Mouse (Mus musculus): ENCODE measurements around the gene Bpgm.

Bpgm gene

DNA sequence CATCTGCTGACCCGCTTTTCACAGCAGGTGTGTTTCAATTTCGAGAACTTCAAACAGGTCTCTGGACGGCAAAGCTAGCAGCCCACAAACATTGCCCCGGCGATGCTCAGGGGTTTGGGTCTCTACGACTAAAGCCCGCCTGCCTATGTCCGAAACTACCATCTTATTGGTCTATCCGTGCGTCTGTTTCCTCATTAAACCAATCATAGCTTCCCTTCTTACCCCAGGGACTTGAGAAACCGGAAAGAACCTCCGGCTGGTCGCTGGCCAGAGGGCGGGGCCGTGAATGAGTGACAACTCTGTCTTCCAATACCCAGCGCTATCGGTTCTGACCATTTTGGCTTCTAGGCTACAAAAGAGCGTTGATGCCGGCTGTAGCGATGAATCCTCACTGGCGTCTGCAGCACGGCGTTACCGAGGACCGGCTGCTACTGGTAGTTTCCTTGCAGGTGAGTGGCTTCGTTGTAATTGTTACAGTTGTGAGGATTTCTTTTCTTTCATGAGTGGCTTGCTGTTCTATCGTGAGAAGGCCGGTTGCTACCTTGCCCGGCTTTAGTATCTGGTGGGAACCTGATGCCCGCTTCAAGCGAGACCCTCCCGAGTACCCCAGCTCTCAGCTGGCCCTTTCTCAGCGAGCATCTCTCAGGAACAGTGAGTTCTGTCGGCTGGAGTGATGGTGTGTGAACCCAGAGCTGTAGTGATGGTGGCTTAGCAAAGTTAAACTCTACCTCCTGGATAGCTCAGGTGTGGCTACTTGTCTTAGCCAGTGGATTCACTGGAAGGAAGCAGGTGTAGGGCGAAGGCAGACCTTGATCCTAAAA lies at the start of gene Bpgm:
Bpgm (plus strand) TSS at position 234 of the 821 bp plus-strand sequence.
- peak; percentile 99 for DNase-seq (ENCODE audit: low read depth, low spot score)

DNA sequence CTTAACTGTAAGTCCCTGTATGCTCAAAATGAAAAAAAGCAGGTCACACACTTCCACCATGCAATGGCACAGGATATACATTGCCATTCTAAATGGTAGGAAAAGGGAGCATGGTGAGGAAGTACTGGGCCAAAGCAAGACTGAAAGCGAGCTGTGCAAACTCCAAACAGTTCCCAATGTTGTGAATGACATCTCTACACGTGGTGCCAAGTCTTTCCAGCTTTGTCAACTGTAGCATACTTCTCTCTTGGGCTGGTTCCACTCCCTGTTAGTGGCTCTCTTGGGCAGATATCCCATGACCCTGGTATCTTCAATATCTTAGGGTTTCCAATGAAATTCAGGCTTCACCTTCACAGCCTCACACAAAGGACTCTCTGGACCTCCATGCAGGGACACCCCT lies 37.0 kb upstream of the Bpgm start:
- DNase-seq (ENCODE audit: low read depth, low spot score): no peak

DNA sequence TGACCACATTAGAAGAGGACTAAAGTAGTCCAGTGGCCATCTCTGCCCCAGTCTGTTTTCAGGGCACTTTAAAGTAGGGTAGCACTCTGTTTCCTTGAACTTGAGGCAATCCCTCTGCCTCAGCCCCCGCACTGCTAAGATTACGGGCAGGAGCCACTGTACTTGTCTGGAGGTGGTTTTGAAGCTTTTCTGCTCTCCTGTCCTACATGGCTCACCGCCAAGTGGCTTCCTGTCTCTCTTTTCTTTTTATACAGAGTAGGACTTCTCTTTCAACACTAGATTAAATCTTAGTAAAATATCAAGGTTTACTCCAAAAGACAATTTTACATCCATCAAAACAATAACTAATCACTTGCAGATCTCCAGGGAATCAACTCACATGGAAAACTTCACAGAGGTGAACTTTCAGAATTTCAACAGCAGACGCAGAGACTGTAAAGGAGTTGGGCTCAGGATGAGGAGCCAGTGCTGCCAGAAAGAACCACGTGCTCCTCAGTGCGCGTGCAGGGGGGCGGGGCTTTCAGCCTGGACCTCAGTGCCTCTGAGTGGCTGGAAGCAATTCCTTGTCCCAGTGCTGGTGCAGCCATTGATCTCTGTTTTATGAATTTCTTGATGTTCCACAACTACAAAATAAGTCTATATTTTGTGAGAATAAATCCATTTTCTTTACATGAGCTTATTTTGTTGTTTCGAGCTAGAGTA lies 34.3 kb upstream of the Bpgm start:
- DNase-seq (ENCODE audit: low read depth, low spot score): peak; percentile 51

DNA sequence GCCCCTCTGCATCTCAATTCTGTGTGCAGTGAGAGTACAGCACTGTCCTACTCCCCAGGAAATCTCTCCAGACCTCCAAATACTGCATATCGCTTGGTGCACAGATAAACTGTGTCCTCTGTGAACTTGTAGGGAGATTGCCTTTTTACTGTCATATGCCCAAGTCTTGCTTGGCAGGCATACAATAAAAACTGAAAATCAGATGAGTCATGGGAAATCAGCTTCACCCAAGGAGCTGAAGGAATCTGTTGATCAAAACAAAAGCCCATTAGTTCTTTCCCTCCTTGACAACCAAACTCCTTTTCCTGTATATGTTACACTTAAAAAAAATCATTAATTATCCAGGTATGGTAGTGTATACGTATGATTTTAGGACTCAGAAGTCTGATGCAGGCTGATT lies 32.2 kb upstream of the Bpgm start:
- DNase-seq (ENCODE audit: low read depth, low spot score): no peak

DNA sequence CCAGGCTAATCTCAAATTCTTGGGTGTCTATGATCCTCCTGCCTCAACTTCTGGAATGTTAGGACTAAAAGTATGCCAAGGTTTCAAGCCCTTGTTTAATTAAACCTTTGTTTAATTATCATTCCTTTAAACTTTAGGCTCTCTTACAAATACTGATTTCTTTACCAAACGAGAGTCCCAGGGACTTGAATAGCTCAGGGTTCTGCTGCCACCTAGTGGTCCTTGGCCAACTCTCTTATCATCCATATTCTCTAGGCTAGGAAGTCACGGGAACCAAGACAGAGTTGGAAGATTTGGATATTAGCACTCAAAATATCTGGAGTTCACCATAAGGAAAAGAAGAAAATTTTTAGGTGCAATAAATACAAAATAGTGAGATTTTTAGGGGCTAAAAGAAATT lies 28.0 kb upstream of the Bpgm start:
- DNase-seq (ENCODE audit: low read depth, low spot score): peak; percentile 80

DNA sequence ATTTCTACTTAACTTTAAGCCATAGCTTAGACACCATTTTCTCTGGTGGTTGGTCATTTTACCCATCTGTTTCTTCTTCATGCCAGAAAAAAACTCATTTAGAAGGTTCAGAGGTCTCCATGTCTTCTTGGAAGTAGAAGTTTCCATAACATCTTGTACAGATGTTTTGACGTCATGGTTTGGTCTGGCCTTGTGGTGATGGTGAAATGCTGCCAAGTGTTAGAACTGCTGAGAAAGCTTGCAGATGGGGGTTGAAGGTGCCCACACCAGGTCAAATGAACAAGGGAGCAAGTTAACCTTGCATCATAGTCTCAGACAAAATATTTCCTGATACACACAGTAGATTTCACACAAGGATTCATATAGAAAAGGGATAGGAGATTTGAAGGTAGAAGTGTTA lies 27.3 kb upstream of the Bpgm start:
- DNase-seq (ENCODE audit: low read depth, low spot score): no peak

DNA sequence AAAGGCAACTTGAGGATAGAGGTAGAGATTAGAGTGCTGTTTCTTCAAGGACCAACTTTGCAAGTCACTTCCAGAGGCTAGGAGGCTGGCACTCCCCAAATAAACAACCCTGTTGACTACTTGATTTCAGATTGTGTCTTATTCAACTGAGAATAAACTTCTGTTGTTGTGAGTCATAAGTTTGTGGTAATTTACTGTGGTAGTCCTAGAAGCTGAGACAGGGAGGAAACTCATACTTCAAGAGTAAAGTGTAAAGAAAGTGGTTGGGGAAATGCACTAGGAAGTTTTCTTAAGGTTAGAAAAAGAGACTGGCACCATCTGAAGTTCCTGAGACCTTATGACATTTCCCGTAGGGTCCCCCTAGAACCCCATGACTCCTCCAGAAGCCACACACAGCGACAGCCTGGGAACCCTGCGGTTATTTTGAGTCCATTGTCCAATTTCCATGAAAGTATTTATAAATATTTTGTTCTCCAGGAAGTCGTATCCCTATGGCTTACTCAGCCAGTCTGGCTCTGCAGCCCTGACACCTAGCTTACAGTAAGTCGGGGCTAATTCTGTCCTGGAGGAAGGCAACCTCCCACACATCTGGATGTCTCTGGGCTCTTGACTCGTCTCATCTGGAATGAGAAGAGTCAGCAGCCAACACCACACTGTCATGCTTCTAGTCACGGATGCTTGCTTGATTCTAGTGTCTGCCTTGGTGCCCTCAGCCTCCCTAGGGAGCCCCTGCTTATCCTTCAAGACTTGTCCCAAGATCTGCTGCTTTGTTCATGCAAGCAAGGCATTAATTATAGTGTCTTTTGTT lies 22.8 kb upstream of the Bpgm start:
- no peak for DNase-seq (ENCODE audit: low read depth, low spot score)

DNA sequence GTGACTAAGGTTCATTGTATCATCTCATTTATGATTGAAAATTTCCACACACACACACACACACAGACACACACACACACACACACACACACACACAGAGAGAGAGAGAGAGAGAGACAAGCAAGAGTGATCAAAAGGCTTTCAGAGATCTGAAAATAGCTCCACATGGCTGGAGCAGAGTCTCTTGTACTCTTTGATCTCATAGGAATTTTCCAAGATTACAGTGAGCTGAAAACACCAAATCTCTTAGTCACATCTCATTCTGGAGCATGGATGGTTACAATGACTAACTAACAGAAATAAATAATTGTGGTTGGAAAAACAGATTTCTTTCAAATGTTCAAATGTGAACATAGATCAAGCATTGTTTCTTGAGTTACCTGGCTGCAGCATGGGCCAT lies 16.6 kb upstream of the Bpgm start:
- no peak for DNase-seq (ENCODE audit: low read depth, low spot score)

DNA sequence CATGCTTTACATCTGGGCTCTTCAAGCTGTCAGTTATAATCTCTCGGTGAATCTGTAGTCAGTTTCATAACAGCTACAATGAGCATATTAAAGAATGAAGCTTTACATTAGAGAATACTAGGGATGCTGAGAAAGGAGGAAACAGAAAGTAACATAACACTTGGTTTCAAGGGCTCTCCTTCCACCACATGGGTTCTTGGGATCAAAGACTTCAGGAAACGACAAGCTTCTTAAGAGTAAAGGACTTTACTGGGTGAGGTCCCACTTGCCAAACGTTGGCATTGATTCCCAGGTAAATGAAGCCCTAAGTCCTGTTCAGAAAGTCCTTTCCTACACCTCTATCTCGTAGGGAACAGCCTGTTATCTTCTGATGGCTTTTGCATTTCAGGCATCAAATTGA lies 15.4 kb upstream of the Bpgm start:
- DNase-seq (ENCODE audit: low read depth, low spot score): no peak

DNA sequence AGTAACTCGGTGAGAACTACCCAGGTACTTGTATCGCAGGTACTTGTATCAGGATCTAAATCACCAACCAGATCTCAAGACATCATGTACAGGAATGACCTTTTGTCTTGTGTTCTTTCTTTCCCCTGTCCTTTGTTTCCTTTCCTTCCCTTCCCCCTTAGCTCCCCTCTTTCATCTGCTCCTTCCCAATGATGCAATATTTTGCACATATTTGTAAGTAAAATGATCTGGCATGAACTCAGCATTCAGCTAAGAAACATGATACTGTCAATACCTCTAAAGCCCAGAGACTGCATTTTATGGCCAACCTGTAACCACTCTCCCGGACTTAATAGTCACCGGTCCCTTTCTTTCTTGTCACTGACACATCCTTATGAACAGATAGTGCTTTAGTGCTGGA lies 12.4 kb upstream of the Bpgm start:
- DNase-seq (ENCODE audit: low read depth, low spot score): no peak

DNA sequence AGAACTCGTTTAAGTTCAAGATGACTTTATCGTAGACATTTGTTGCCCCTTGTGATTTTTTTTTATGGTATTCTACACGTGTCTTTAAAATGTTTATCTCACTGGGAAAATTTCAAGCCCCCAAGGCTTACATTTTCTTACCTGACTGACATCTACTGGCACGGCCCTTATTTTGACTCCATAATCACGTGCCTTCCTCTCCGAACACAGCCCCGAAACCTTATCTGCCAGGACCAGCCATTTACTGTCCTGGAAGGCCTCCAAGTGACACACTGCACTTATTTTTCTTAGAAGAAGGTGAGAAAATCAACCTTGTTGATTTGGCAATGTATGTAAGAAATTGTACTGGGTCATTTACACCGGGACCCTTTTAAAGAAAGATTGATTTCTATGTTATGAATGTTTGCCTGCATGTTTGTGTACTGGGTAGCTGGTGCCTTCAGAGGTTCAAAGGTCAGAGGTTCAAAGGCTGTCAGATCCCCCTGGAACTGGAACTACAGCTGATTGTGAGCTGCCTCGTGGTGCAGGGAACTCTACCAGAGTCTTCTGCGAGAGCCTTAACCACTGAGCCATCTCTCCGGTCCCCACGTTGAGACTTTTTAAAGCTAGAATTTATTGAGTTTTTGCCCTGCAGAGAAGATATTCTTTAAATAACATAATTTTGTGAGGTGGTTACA lies 4.4 kb upstream of the Bpgm start:
- DNase-seq (ENCODE audit: low read depth, low spot score): no peak

DNA sequence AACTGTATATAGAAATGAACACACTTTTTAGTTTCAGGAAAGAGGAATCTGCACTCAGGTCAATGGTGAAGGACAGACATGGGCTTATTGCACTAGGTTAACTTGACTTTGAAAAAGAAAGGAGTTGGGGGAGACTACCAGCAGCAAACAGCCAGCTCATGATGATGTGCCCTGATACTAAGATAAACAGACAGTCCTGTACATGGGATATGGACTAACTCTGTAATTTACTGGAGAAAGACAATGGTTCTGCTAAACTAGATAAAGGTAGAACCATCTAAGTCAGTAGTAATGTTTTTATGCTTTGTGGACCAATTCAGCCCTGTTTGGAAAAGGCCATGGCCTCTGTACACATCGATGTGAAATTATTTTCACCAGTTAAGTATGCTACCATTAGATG lies 2.7 kb upstream of the Bpgm start:
- no peak for DNase-seq (ENCODE audit: low read depth, low spot score)

DNA sequence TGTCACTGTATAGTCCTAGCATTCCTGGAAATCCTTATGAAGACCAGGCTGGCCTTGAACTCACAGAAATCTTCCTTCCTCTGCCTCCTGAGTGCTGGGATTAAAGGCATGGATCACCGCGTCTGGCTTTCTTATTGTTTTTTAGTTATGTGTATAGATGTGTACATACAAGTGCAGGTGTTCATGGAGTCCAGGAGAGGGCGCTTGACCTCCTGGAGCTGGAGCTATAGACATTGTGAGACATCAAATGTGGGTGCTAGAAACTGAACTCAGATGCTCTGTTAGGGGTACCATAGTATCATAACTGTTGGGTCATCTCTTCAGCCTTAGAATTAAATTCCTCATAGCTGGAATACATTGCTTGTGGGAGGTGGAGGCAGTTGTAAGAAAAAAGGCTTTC lies 2.0 kb upstream of the Bpgm start:
- DNase-seq (ENCODE audit: low read depth, low spot score): peak; percentile 72

DNA sequence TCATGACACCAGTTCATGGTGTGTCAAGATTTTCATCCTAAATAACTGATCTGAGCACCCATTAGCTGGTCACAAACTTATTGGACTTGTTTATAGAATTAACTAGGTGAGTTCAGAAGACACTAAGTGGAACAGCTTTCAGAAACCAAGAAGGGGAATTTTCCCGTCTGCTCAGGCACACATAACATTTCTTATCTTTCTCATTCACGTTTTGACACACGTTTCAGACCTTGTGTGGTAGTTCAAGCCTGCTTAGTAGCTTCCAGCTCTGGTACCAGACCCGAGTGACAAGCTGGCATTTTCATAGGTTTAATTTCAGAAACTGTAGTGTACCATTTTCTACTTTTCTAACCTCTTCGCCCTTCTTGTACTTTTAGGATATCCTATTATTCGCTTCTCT lies 616 bp upstream of the Bpgm start:
- DNase-seq (ENCODE audit: low read depth, low spot score): no peak

DNA sequence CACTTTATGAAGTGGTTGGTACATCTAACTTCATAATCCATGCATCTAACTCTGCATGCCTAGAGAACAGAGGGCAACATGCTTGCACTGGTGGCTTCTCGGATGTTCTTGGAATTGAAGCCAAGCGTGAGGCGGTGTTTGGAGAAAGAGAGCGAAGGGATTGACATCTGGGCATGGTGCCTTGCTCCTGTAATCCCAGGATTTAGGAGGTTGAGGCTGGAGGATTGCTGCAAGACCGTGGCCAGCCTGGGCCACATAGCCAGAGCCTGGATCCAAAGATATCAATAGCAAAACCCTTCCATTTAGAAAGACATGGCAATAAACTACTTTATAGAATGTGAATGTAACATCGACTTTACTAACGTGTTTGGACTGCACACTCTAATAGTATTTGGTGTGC lies 2.0 kb downstream of the Bpgm start:
- DNase-seq (ENCODE audit: low read depth, low spot score): no peak

DNA sequence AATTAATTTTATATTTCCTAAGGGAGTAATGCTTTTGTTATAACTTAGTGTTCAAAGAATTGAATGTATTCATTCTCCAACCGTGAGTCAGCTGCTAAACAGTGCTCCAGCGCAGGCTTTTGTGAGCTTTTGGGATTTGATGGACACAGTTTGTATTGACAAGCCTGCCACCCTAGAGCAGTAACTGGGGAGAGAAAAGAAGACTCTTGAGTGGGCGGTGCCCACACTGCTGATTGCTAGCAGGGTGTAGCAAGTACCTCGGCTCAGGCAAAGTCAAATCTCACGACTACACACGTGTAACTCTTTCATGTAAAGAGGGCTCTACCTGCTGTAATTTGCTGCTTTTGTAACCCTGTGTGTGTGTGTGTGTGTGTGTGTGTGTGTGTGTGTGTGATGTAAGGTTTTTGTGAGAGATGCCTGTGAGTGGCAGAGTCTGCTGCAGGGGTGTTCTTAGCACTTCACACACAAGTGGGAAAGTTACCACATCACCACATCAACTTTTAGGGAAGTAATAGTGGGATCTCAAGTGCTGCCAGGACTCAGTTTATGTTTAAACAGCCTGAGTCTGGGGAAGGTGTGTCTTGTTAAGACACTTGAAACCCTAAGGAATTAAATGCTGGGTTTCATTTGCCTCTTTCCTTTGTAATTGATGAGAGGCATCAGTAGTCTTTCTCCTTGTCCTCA lies 2.8 kb downstream of the Bpgm start:
- peak; percentile 43 for DNase-seq (ENCODE audit: low read depth, low spot score)

DNA sequence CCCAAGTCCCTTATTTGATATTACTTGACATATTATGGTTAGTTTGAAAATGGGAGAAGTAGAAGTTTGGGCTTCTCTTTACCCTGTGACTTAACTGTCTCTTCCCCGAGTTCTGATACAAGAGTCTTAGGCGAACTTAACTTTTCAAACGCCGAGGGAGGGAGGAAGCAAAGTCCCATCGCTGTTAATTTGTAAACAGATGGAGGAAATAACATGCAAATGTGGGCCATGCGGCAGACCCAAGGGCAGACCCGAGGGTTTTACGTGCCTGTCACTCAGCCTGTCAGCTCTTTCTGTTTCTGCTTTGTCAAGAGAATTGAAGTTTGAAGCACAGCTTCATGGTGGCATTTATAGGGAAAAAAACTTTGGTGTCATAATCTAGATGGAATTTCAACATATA lies 3.5 kb downstream of the Bpgm start:
- no peak for DNase-seq (ENCODE audit: low read depth, low spot score)

DNA sequence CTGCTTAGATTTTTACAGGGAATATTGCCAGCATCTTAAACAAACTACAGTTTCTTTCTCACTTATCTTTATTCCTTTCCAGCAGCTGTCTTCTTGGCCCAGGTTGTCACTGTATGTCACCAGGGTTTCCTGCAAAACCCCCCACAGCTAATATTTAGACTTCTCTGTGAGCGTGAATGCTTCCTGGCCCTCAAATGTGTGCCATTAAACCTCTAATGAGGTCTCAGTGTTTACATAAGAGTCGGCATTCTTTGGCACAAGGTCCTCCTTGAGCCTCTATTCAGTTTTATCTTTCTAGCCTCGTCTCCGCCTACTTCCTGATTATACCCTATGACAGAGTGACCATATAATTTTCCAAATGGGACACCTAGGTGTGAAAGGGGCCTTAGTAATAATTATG lies 4.7 kb downstream of the Bpgm start:
- DNase-seq (ENCODE audit: low read depth, low spot score): no peak

DNA sequence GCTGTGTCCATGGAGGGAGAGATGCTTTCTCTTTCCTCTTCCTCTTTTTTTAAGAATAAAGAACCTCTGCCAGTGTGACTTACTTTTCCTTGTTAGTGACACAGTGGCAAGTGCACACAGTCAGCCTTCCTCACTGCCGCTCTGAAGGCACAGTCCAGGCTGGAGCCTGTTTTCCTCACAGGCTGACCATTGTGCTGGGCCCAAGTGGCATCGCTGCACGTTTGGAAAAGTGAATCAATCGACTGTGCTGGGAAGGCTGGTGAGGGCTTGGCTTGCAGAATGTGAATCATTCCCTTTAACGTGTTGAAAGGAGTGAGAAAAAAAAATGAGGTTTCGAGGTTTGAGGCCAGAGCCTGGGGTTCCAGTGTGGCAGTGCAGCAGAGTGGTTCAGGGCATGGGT lies 5.3 kb downstream of the Bpgm start:
- DNase-seq (ENCODE audit: low read depth, low spot score): no peak

DNA sequence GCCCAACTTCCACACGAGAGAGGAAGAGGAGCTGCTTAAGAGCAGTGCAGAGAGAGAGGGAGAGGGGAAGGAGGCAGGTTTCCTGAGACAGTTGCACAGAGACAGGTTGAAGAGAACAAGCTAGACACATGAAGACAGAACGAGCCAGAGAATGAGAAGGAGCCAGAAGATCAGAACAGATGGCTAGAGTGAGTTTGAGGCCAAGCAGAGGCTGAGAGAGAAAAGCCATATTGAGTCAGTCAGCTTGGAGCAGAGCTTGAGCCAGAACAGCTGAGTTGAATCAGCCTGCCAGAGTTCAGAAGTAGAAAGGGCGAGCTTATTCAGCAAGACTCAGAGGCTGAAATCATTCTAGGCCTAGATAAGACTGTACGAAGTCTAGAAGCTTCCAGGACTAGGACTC lies 6.8 kb downstream of the Bpgm start:
- DNase-seq (ENCODE audit: low read depth, low spot score): no peak

DNA sequence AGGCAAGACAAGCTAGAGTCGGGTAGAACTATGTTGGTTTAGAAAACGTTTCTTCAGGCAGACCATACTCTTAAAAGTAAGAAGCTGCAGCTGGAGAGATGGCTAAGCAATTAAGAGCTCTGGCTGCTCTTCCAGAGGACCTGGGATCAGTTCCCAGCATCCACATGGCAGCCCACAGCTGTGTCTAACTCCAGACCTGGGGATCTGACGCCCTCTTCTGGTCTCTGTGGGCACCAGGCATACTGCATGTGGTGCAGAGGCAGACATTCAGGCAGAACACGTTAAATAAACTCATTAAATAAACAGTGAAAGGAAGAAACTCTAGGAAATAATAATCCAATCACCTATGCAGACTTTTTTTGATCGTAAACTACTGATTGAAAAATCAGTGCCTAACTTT lies 7.4 kb downstream of the Bpgm start:
- DNase-seq (ENCODE audit: low read depth, low spot score): no peak

Measured in ZHBTc4 (cell line).